Mouse (Mus musculus): ENCODE results near the gene Sstr5.

GRCm38 (mm10) chr17:25466257-25466656 lies 30.8 kb downstream of the Sstr5 start:
- TF ChIP-seq CTCF (IDR thresholded peaks at IDR 0.05; ENCODE audit: low read depth, low read length) (no peak), GATA1 (IDR thresholded peaks at IDR 0.05; ENCODE audit: borderline replicate concordance, low read length) (no peak), TAL1 (conservative IDR thresholded peaks at IDR 0.05; ENCODE audit: low read depth, low read length) (no peak)
